Mouse (Mus musculus) ES-E14 (cell line): ENCODE data around the gene Ubfd1.

Experiments used
- CHD2 ChIP-seq: IDR thresholded peaks from 2 replicates; pipeline ENCODE4 v1.6.1; 2014; ENCODE audit warnings: mild to moderate bottlenecking, low read depth, low read length, inconsistent platforms
- MAFK ChIP-seq: IDR thresholded peaks from 2 replicates; pipeline ENCODE4 v1.6.1; 2014; ENCODE audit warnings: mild to moderate bottlenecking, low read depth, low read length, inconsistent platforms; ENCODE audit not compliant: insufficient read depth
- ZC3H11A ChIP-seq: IDR thresholded peaks from 2 replicates; pipeline ENCODE4 v1.6.1; 2012; ENCODE audit warnings: low read depth, mild to moderate bottlenecking, inconsistent platforms, low read length, borderline replicate concordance

DNA sequence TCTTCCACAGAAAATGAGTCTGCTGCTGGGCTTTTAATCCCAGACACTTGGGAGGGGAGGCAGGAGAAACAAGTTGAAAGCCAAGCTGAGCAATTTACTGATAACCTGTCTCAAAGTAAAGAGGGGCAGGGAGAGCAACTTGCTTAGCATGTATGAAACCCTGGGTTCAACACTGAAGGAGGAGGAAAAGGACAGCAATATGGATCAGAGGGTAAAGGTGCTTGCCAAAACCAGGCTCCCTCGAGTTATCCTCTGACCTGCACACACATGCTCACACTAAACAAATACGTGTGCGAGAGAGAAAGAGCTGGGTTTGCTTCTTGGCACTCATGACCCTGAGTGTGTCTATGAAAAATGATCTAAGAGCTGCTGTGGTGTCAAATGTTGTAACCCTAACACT lies 31.0 kb downstream of the Ubfd1 start:
- TF ChIP-seq MAFK (no peak), CHD2 (no peak), ZC3H11A (no peak)
